8 mouse cellular contexts compared by ENCODE assay signal in the genomic region with DNA sequence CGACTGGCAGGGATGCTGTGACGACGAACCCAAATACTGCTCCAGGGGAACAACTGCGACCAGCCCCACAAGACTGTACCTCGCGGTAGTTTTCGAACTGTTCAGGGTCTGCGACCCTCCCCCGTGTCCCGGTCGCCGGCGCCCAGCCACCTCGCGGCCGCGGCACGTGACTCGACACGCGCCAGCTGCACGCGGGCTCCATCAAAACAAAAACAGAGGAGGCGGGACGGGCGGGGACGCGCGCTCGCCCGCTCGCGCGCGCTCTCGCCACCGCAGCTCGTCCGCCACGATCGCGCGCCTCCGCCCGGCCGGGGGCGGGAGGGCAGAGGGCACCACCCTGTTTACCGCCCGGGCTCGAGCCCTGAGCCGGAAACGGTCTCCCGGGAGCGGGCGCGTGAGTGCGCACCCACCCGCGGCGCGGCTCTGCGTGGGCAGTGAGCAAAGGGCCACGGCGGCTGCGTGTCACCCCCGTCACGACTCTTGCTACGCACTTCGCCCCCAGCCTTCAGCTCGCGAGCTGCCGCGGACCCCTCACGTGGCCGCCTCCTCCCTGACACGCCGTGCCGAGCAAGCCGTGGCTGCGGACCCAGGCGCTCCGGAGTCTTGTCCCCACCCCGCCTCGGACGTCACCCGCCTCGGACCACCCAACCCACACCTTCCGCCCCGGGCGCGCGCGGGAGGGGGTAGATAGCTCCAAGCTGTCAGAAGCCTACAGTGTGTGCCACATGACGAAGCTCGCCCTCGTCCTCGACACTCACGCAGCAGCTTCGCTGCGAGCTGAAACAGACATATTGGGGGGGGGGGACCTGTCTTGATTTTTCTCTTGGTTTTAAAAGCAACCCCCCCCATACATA.
A peak's percentile ranks its signal among the peaks of the same experiment; 100 is the strongest.
DNase-seq lines count a peak whose midpoint lies in the region; ATAC-seq and TF ChIP-seq lines count a peak whose summit lies in the region.

No protein-coding gene starts in this region.

- no peaks in the 10 kb centered on the region for H3K36me3 ChIP-seq in ES-E14 (ENCODE audit: control insufficient read depth, insufficient read depth, low read length, poor library complexity, severe bottlenecking)
- no peaks in the 10 kb centered on the region for H3K36me3 ChIP-seq in hindbrain, embryonic 12.5 days
- no peaks in the 10 kb centered on the region for H3K36me3 ChIP-seq in lung, postnatal 0 days (ENCODE audit: insufficient read depth, low read length)
- no peaks in the 10 kb centered on the region for H3K36me3 ChIP-seq in thymus, adult 2 months (ENCODE audit: control insufficient read depth, insufficient read depth, low read length)

- no peak for TF ChIP-seq EP300 in lung, postnatal 0 days (IDR thresholded peaks at IDR 0.05)

- in situ Hi-C loops in ES-E14 (cut with MboI; ENCODE audit: low sequenced_read_pairs in 2 of 2, unreplicated experiment in 2 of 2), result no loop called here

- H3K4me2 ChIP-seq in hindbrain, embryonic 12.5 days (replicated peaks), result peak overlapping the region; percentile 100
- H3K4me2 ChIP-seq in lung, postnatal 0 days (replicated peaks; ENCODE audit: low read depth, low read length), result peak overlapping the region; percentile 96

- H3K4me3 ChIP-seq in ES-E14 (ENCODE audit: insufficient read depth in 1 of 2, low read depth in 1 of 2, low read length in 2 of 2, poor library complexity in 1 of 2, severe bottlenecking in 1 of 2), result peak overlapping the region; percentile 61 to 72
- peak overlapping the region; percentile 75 for H3K4me3 ChIP-seq in hindbrain, embryonic 12.5 days
- peak overlapping the region; percentile 68 for H3K4me3 ChIP-seq in lung, postnatal 0 days (ENCODE audit: low read depth, low read length)
- H3K4me3 ChIP-seq in thymus, adult 2 months (ENCODE audit: control insufficient read depth, insufficient read depth, low read length), result peak overlapping the region; percentile 53

- under 1% methylated on average over 96 of the region's 100 CpGs for WGBS in hindbrain, embryonic 12.5 days
- WGBS in lung, postnatal 0 days, result 3% methylated on average over 82 of the region's 100 CpGs
- 1% methylated on average over 100 of the region's 100 CpGs for WGBS in thymus, adult 2 months

- H3K27me3 ChIP-seq in hindbrain, embryonic 12.5 days, result peaks cover 65% of the 10 kb centered on the region
- H3K27me3 ChIP-seq in lung, postnatal 0 days (replicated peaks; ENCODE audit: insufficient read depth, low read length), result peaks cover 29% of the 10 kb centered on the region
- H3K27me3 ChIP-seq in thymus, adult 2 months (ENCODE audit: control insufficient read depth, insufficient read depth, low read length), result peaks cover 5% of the 10 kb centered on the region; the same call in 1 of the 2 replicates

- peak; percentile 49 for DNase-seq in ES-E14 (ENCODE audit: low read depth, low spot score)
- DNase-seq in cerebellum, adult 9-10 months, result peak; percentile 92
- peak; percentile 80 to 84 for DNase-seq in frontal cortex, postnatal 14 days (ENCODE audit: low spot score in 2 of 2)
- DNase-seq in layer of hippocampus, postnatal 14 days (ENCODE audit: low spot score in 2 of 2), result peak; percentile 83 to 90
- peak; percentile 91 for DNase-seq in lung, postnatal 0 days (ENCODE audit: low spot score)
- DNase-seq in ovary, postnatal 10 days (ENCODE audit: low spot score), result peak; percentile 54
- peak; percentile 82 for DNase-seq in thymus, adult 2 months

- H3K9me3 ChIP-seq in ES-E14 (ENCODE audit: control insufficient read depth, insufficient read depth, low read depth, low read length), result no peaks in the 10 kb centered on the region
- no peaks in the 10 kb centered on the region for H3K9me3 ChIP-seq in hindbrain, embryonic 12.5 days (replicated peaks)
- H3K9me3 ChIP-seq in lung, postnatal 0 days (ENCODE audit: low read length), result no peaks in the 10 kb centered on the region

- H3K4me1 ChIP-seq in ES-E14 (ENCODE audit: control insufficient read depth in 2 of 2, insufficient read depth in 2 of 2, low read length in 2 of 2, poor library complexity in 1 of 2), result peaks cover 4 to 9% of the 10 kb centered on the region in 2 experiments; a peak in 1 of 4 replicates
- H3K4me1 ChIP-seq in hindbrain, embryonic 12.5 days, result peaks cover 43% of the 10 kb centered on the region
- H3K4me1 ChIP-seq in lung, postnatal 0 days (ENCODE audit: insufficient read depth, low read depth, low read length), result peaks cover 8% of the 10 kb centered on the region
- peaks cover 21% of the 10 kb centered on the region for H3K4me1 ChIP-seq in thymus, adult 2 months (replicated peaks; ENCODE audit: control insufficient read depth, insufficient read depth, low read length)

- peak; percentile 71 for ATAC-seq in hindbrain, embryonic 12.5 days (ENCODE audit: low FRiP score)
- ATAC-seq in lung, postnatal 0 days, result peak; percentile 90

- TF ChIP-seq POLR2A in thymus, adult 2 months (IDR thresholded peaks at IDR 0.05; ENCODE audit: control insufficient read depth, extremely low read depth, insufficient read depth, low read length, poor library complexity), result no peak

- TF ChIP-seq CTCF in lung, postnatal 0 days (IDR thresholded peaks at IDR 0.05), result no peak; the same call in 1 of the 2 replicates
- peak; percentile 45; the same call in 1 of the 2 replicates for TF ChIP-seq CTCF in thymus, adult 2 months (IDR thresholded peaks at IDR 0.05; ENCODE audit: borderline replicate concordance, control insufficient read depth, extremely low read depth, insufficient read depth, low read length, poor library complexity)

- H3K27ac ChIP-seq in ES-E14 (ENCODE audit: insufficient read depth, low read depth, low read length, poor library complexity, severe bottlenecking), result no peak overlapping the region
- no peak overlapping the region for H3K27ac ChIP-seq in hindbrain, embryonic 12.5 days
- peak overlapping the region; percentile 78 for H3K27ac ChIP-seq in lung, postnatal 0 days (ENCODE audit: low read length)
- peak overlapping the region; percentile 12; the same call in 1 of the 2 replicates for H3K27ac ChIP-seq in thymus, adult 2 months (ENCODE audit: control insufficient read depth, insufficient read depth, low read length)

- H3K9ac ChIP-seq in ES-E14 (ENCODE audit: insufficient read depth, low read depth, low read length, poor library complexity, severe bottlenecking), result peak overlapping the region; percentile 56
- H3K9ac ChIP-seq in hindbrain, embryonic 12.5 days, result peak overlapping the region; percentile 71
- H3K9ac ChIP-seq in lung, postnatal 0 days (replicated peaks; ENCODE audit: low read depth), result peak overlapping the region; percentile 41

TF ChIP-seq in ES-E14, 5 proteins besides CTCF, POLR2A, EP300 and RAD21:
- no peak for TF ChIP-seq ZC3H11A (IDR thresholded peaks at IDR 0.05; ENCODE audit: borderline replicate concordance, low read depth, low read length)
- no peak for TF ChIP-seq MAFK (IDR thresholded peaks at IDR 0.05; ENCODE audit: insufficient read depth, low read depth, low read length)
- TF ChIP-seq HCFC1 (IDR thresholded peaks at IDR 0.05; ENCODE audit: borderline replicate concordance, insufficient read depth, low read length), result no peak
- no peak for TF ChIP-seq ZNF384 (IDR thresholded peaks at IDR 0.05; ENCODE audit: low read depth, low read length)

Comparison
In these comparisons a context has a peak if more than half of its experiments do, and no peak if none do; other contexts are left out.
1. H3K27ac ChIP-seq: peak in lung, postnatal 0 days (single experiment) and thymus, adult 2 months (single experiment); none in ES-E14 (single experiment) and hindbrain, embryonic 12.5 days (single experiment).
2. Peak in every context shown above with its lines, with median percentiles within 50 percentile points of each other: DNase-seq, H3K4me3 ChIP-seq and H3K9ac ChIP-seq.